Mouse (Mus musculus): ENCODE measurements around the gene 1700025G04Rik.

Gene 1700025G04Rik

GRCm38 (mm10) chr1:152032144-152032543 is 57.8 kb downstream of the 1700025G04Rik start:
- DNase-seq (ENCODE audit: low spot score), result no peak

- no peak for DNase-seq (ENCODE audit: low spot score)
Observed at GRCm38 (mm10) chr1:152030546-152030945, 59.4 kb downstream of the 1700025G04Rik start.

- DNase-seq (ENCODE audit: low spot score), result no peak
Observed at GRCm38 (mm10) chr1:152028718-152029117, 61.2 kb downstream of the 1700025G04Rik start.

GRCm38 (mm10) chr1:152026762-152027161 is 63.2 kb downstream of the 1700025G04Rik start:
- DNase-seq (ENCODE audit: low spot score), result no peak

GRCm38 (mm10) chr1:152025308-152025707 is 64.6 kb downstream of the 1700025G04Rik start:
- DNase-seq (ENCODE audit: low spot score), result no peak

GRCm38 (mm10) chr1:152024019-152024787 is 65.7 kb downstream of the 1700025G04Rik start:
- DNase-seq (ENCODE audit: low spot score), result no peak

- DNase-seq (ENCODE audit: low spot score), result no peak
Observed at GRCm38 (mm10) chr1:152020812-152021211, 69.1 kb downstream of the 1700025G04Rik start.

- DNase-seq (ENCODE audit: low spot score), result no peak
Observed at GRCm38 (mm10) chr1:152020070-152020469, 69.9 kb downstream of the 1700025G04Rik start.

GRCm38 (mm10) chr1:152019196-152019595 is 70.7 kb downstream of the 1700025G04Rik start:
- DNase-seq (ENCODE audit: low spot score), result no peak

GRCm38 (mm10) chr1:152018322-152018721 is 71.6 kb downstream of the 1700025G04Rik start:
- no peak for DNase-seq (ENCODE audit: low spot score)

- DNase-seq (ENCODE audit: low spot score), result no peak
Observed at GRCm38 (mm10) chr1:152016663-152017062, 73.3 kb downstream of the 1700025G04Rik start.

GRCm38 (mm10) chr1:152015555-152016125 is 74.3 kb downstream of the 1700025G04Rik start:
- DNase-seq (ENCODE audit: low spot score), result peak; percentile 8

- DNase-seq (ENCODE audit: low spot score), result no peak
Observed at GRCm38 (mm10) chr1:152011741-152012140, 78.2 kb downstream of the 1700025G04Rik start.

GRCm38 (mm10) chr1:152010251-152010980 is 79.5 kb downstream of the 1700025G04Rik start:
- DNase-seq (ENCODE audit: low spot score), result no peak

GRCm38 (mm10) chr1:152008473-152008991 is 81.4 kb downstream of the 1700025G04Rik start:
- DNase-seq (ENCODE audit: low spot score), result peak; percentile 10

- DNase-seq (ENCODE audit: low spot score), result no peak
Observed at GRCm38 (mm10) chr1:152006529-152006928, 83.4 kb downstream of the 1700025G04Rik start.

- no peak for DNase-seq (ENCODE audit: low spot score)
Observed at GRCm38 (mm10) chr1:152004509-152004908, 85.4 kb downstream of the 1700025G04Rik start.

- DNase-seq (ENCODE audit: low spot score), result no peak
Observed at GRCm38 (mm10) chr1:152000461-152000860, 89.5 kb downstream of the 1700025G04Rik start.

- no peak for DNase-seq (ENCODE audit: low spot score)
Observed at GRCm38 (mm10) chr1:151999424-151999842, 90.5 kb downstream of the 1700025G04Rik start.

GRCm38 (mm10) chr1:151998721-151999206 is 91.2 kb downstream of the 1700025G04Rik start:
- DNase-seq (ENCODE audit: low spot score), result no peak

- no peak for DNase-seq (ENCODE audit: low spot score)
Observed at GRCm38 (mm10) chr1:151997591-151997990, 92.3 kb downstream of the 1700025G04Rik start.

GRCm38 (mm10) chr1:151995948-151996697 is 93.8 kb downstream of the 1700025G04Rik start:
- DNase-seq (ENCODE audit: low spot score), result no peak

All from testis, postnatal 14 days (tissue).